Mouse (Mus musculus) kidney, adult 11 months (tissue): ENCODE results near the gene Grip1.
A peak's percentile ranks its signal among the peaks of the same experiment; 100 is the strongest.

Source experiments
- DNase-seq: peaks from one replicate; pipeline ENCODE4 v3.0.0; 2022

Grip1 gene

GRCm38 (mm10) chr10:119463345-119463744 lies 9.7 kb downstream of the Grip1 start:
- DNase-seq = no peak

- DNase-seq = no peak
These were observed 10.2 kb downstream of the Grip1 start for GRCm38 (mm10) chr10:119463793-119464192.

GRCm38 (mm10) chr10:119467976-119468375 lies 14.3 kb downstream of the Grip1 start:
- DNase-seq = no peak

GRCm38 (mm10) chr10:119470096-119470495 lies 16.5 kb downstream of the Grip1 start:
- no peak for DNase-seq

GRCm38 (mm10) chr10:119475166-119475565 lies 21.5 kb downstream of the Grip1 start:
- DNase-seq = no peak

GRCm38 (mm10) chr10:119477661-119478060 lies 24.0 kb downstream of the Grip1 start:
- no peak for DNase-seq

GRCm38 (mm10) chr10:119483068-119483705 lies 29.6 kb downstream of the Grip1 start:
- DNase-seq = no peak

- no peak for DNase-seq
These were observed 30.1 kb downstream of the Grip1 start for GRCm38 (mm10) chr10:119483766-119484165.

GRCm38 (mm10) chr10:119486936-119487335 lies 33.3 kb downstream of the Grip1 start:
- no peak for DNase-seq

GRCm38 (mm10) chr10:119490831-119491230 lies 37.2 kb downstream of the Grip1 start:
- DNase-seq = no peak

- DNase-seq = no peak
These were observed 41.7 kb downstream of the Grip1 start for GRCm38 (mm10) chr10:119495317-119495716.

- no peak for DNase-seq
These were observed 42.6 kb downstream of the Grip1 start for GRCm38 (mm10) chr10:119496221-119496620.

- no peak for DNase-seq
These were observed 68.1 kb downstream of the Grip1 start for GRCm38 (mm10) chr10:119521686-119522085.

GRCm38 (mm10) chr10:119525730-119526129 lies 72.1 kb downstream of the Grip1 start:
- DNase-seq = peak; percentile 25

- no peak for DNase-seq
These were observed 81.2 kb downstream of the Grip1 start for GRCm38 (mm10) chr10:119534852-119535251.

GRCm38 (mm10) chr10:119541655-119542054 lies 88.0 kb downstream of the Grip1 start:
- DNase-seq = no peak

- DNase-seq = no peak
These were observed 90.1 kb downstream of the Grip1 start for GRCm38 (mm10) chr10:119543771-119544170.

GRCm38 (mm10) chr10:119544743-119545142 lies 91.1 kb downstream of the Grip1 start:
- DNase-seq = no peak

- DNase-seq = no peak
These were observed 94.2 kb downstream of the Grip1 start for GRCm38 (mm10) chr10:119547875-119548274.

GRCm38 (mm10) chr10:119548774-119549173 lies 95.1 kb downstream of the Grip1 start:
- no peak for DNase-seq

GRCm38 (mm10) chr10:119550630-119551029 lies 97.0 kb downstream of the Grip1 start:
- no peak for DNase-seq

- no peak for DNase-seq
These were observed 102.7 kb downstream of the Grip1 start for GRCm38 (mm10) chr10:119556346-119556745.

GRCm38 (mm10) chr10:119558432-119558831 lies 104.8 kb downstream of the Grip1 start:
- no peak for DNase-seq

- no peak for DNase-seq
These were observed 111.2 kb downstream of the Grip1 start for GRCm38 (mm10) chr10:119564862-119565261.

- DNase-seq = no peak
These were observed 119.5 kb downstream of the Grip1 start for GRCm38 (mm10) chr10:119573134-119573533.
